Mouse (Mus musculus) v-Abl transformed pro-B cells (cell line): ENCODE results near the gene Pcsk7.

Source experiments
- in situ Hi-C, 2 experiments: fragments of 400-800 bp; cut with MboI; formaldehyde crosslinking; loops; one replicate each; pipeline ENCODE4 v1.15.1; 2025; ENCODE audit not compliant: unreplicated experiment in 2 of 2

Gene Pcsk7

GRCm38 (mm10) chr9:45955107-45955963, 49.0 kb downstream of the Pcsk7 start, which contains the start of gene Sidt2:
Gene Sidt2 (minus strand): TSS chr9:45955258.
- in situ Hi-C loops: no loop called here

- in situ Hi-C loops: no loop called here
These were observed 51.9 kb downstream of the Pcsk7 start for GRCm38 (mm10) chr9:45958023-45958670.

- in situ Hi-C loops: no loop called here
These were observed 52.6 kb downstream of the Pcsk7 start for GRCm38 (mm10) chr9:45958851-45959250.

GRCm38 (mm10) chr9:45959661-45960060, 53.4 kb downstream of the Pcsk7 start:
- in situ Hi-C loops: no loop called here

- in situ Hi-C loops: no loop called here
These were observed 55.6 kb downstream of the Pcsk7 start for GRCm38 (mm10) chr9:45961855-45962254.

GRCm38 (mm10) chr9:45963577-45963976, 57.3 kb downstream of the Pcsk7 start:
- in situ Hi-C loops: no loop called here

GRCm38 (mm10) chr9:45976884-45977283, 70.6 kb downstream of the Pcsk7 start:
- in situ Hi-C loops: no loop called here
